Mouse (Mus musculus) adrenal gland, postnatal 14 days (tissue): ENCODE measurements around the gene Gm20843. TPM values are rescaled to one million over a fixed set of nuclear protein-coding genes. Genes with fewer than 3 reads are reported as not detected.
"Not testable (repeated sequence)": the region's sequence is repeated elsewhere in the genome, so short reads cannot be mapped to it uniquely, and the experiment has no call there.

Experiments used
- DNase-seq: peaks from one replicate; pipeline ENCODE4 v3.0.0; 2021; ENCODE audit warnings: mixed read lengths
- long read RNA-seq, 2 experiments: library from polyadenylated mRNA; stranded (forward); transcript quantifications; one replicate each; pipeline ENCODE4 v2.0.0; 2021
- total RNA-seq: library from RNA; stranded (reverse); gene quantifications from 2 replicates; pipeline ENCODE4 v1.2.3, GENCODE M21; 2021

The Gm20843 gene
- not detected in 2 replicates for total RNA-seq
- long read RNA-seq, experiment 1 = 0 reads
- long read RNA-seq, experiment 2 = 0 reads

DNA sequence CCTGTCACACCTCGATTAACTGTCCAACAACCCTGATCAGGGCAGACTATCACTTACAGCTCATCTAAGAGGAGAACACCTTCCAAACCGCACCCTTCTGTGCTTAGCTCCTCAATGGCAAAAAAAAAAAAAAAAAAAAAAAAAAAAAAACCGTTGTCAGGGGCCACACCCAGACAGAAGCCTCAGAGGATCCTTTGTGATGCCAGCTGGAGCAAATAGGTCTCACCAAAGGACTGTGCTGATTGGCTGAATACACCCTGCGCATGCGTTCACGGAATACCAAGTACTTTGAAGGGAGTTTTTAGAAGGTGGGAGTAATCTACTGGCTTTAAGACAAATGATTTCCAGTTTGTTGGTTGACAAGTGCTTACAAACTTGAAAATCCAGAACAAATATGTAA is at the start of gene Gm20843:
Gene Gm20843, minus strand, starts transcription at position 101 of the 400 bp plus-strand sequence.
- not testable (repeated sequence) for DNase-seq
